Mouse (Mus musculus) heart, postnatal 0 days (tissue): Measurements from ENCODE around the gene Gm49486.

Experiments
- CTCF ChIP-seq: IDR thresholded peaks from 2 replicates; pipeline ENCODE4 v1.5.1; 2016; ENCODE audit warnings: antibody characterized with exemption, control low read depth, low read depth
- EP300 ChIP-seq: IDR thresholded peaks from 2 replicates; pipeline ENCODE4 v1.6.1; 2016; ENCODE audit warnings: antibody characterized with exemption, low read depth

GRCm38 (mm10) chr15:79280850-79281249 is 51.7 kb downstream of the Gm49486 start:
- peak; percentile 34 for TF ChIP-seq CTCF
- TF ChIP-seq EP300, result no peak
